Mouse (Mus musculus) erythroblast, embryonic 14.5 days (primary cell): ENCODE measurements around the gene Pgpep1.

Source experiments
- GATA1 ChIP-seq: IDR thresholded peaks from 2 replicates; pipeline ENCODE4 v1.6.1; 2012; ENCODE audit warnings: low read length, inconsistent platforms, mixed read lengths
- TAL1 ChIP-seq: IDR thresholded peaks from 3 replicates; pipeline ENCODE4 v1.6.1; 2012; ENCODE audit warnings: low read length, inconsistent platforms, mixed read lengths

- TF ChIP-seq TAL1 (no peak), GATA1 (no peak)
Observed at GRCm38 (mm10) chr8:70606780-70607602, 53.2 kb downstream of the Pgpep1 start.
